Mouse (Mus musculus): ENCODE results near the gene Mea1.

The Mea1 gene

DNA sequence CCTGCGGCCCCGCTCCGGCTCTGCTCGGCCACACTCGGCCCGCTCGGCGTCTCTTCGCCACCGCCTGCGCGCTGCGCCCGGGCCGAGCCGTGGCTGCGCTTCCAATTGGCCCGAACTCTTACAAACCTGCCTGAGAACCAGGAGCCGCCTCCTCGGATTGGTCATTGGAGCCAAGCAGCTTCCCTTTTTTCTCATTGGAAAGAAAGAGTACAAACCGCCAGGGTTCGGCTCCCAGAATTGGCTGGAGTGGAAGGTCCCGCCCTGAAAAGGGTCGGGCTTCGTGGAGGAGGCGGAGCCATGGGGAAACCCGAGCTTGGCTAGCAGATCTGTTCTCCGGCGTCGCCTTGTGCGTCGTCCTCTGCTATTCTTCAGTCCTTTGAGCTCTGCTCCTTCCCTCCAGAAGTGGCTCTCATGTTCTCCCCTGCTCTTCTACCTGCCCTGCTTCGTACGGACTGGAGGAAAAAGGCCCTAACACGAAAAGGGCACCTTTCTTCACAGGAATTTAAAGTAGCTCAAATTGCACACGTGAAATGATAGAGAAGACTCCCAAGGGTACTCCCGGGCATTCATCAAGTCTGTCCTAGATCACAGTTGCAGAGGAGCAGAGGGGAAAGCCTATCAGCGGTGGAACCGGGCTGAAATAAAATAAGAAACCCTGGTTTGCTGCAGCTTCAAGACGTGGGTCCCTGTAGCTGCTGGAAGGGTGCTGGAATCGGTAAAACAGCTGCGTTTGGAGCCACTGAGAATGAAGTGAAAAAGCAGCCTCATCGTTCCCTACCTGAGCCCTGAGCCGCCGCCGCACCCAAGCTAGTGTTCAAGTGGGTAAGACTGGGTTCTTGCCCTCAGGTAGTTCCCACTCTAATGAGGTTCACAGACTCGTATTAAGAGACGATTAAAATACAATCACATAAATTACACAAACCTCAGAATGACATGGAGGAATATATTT, 26.6 kb downstream of the Mea1 start, which contains the start of gene Ppp2r5d:
TSS of gene Ppp2r5d (minus strand) at position 225 of the 949 bp plus-strand sequence.
- peak; percentile 97 for DNase-seq (ENCODE audit: low read depth, low spot score)

GRCm38 (mm10) chr17:46706375-46707089, 27.9 kb downstream of the Mea1 start:
- no peak for DNase-seq (ENCODE audit: low read depth, low spot score)

GRCm38 (mm10) chr17:46710959-46711597, 32.5 kb downstream of the Mea1 start, which contains the start of gene Pex6:
TSS of gene Pex6 (plus strand) at chr17:46711463.
- peak; percentile 79 for DNase-seq (ENCODE audit: low read depth, low spot score)

DNA sequence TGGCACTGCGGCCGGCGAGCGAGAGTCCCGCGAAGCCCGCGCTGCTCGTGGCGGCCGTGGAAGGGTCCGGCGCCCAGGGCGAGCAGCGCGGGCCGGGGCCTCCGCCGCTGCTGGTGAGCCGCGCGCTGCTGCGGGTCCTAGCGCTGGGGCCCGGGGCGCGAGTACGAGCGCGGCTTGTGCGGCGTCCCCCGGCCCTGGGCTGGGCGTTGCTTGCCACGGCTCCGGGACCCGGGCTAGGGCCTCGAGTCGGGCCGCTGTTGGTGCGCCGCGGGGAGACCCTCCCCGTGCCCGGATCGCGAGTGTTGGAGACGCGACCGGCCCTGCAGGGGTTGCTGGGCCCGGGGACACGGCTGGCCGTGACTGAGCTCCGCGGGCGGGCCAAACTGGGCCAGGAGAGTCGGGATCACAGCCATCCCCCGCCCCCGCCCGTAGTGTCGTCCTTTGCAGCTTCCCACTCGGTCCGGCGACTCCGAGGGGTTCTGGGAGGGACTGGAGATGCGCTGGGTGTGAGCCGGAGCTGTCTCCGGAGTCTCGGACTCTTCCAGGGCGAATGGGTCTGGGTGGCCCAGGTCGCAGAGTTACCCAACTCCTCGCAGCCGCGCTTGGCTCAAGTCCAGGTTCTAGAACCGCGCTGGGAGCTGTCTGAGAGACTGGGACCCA, 33.1 kb downstream of the Mea1 start:
- DNase-seq (ENCODE audit: low read depth, low spot score) = no peak

DNA sequence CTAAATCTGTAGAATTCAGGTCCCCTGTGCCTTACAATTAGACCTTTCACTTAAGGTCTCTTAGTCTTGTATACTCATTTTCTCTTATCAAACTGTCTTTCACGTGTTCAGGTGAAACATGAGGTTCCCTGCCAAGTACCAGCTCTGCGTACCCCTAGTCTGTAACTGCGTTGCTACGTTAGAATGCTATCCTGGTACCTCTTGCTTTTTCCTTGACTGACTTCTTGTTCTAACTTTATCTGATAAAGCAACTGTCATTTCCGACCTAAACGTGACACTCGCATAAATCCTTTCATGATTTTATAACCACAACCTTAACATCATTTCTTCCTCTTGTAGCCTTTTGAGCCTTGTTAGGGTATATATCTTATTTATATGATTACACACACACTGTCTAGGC, 33.8 kb downstream of the Mea1 start:
- DNase-seq (ENCODE audit: low read depth, low spot score) = no peak

DNA sequence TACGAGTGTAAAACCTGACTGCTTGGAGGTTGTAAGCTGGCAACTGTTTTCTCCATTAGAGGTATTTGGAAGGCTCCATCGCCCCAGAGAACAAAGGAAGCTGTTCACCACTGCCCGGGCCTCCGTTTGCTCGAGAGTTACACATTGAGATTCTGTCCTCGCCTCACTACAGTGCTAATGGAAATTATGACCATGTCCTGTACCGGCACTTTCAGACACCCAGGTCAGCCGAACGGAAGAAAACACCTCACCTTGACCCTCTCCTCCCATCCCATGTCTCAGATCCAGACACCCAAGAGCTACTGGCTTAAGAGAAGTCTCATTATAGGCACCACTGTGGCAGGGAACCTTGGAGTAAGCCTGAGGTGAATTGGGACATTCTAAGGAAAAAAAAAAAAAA, 35.3 kb downstream of the Mea1 start:
- no peak for DNase-seq (ENCODE audit: low read depth, low spot score)

DNA sequence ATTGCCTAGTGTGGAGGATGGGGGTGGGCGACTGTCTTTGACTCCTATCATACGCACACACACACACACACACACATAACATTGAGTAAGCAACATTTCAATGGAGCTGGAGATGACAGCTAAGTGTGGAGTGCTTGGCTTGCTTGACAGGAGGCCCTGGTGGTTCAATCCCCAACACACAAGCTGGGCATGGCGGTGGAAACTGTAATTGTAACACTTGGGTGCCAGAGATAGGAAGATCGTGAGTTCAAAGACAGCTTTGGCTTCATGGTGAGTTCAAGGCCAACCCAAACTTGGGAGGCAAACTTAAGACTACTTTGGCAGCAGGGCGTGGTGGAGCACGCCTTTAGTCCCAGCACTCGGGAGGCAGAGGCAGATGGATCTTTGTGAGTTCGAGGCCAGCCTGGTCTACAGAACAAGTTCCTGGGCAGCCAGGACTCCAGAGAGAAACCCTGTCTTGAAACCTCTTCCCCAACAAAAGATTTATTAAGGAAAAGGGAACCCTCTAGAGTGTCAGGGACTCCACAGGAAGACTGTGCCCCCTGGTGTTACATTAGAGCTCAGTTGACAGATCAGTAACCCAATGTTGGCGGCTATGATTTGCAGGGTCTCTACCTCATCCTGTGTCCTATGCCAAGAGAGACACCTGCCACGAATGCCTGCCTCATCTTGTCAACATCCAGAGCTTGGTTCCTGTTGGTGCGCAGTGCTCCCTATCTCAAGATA, 36.3 kb downstream of the Mea1 start:
- DNase-seq (ENCODE audit: low read depth, low spot score) = no peak

DNA sequence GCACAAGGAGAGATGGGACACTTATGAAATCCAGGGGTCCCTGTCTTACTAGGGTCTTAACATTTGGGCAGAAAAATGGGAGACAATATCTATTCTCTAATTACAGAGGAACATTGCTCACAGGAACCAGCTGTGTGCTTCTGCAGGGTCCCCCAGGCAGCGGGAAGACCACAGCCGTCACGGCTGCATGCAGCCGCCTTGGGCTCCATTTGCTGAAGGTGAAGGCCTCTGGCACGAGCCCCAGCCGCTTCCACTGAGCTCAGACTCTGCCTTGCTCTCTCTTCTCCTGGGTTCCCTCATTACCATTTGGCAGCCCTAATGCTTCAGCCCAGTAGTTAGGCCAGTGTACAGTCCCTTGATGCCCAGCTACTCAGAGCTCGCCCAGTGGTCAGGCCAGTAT, 42.5 kb downstream of the Mea1 start:
- DNase-seq (ENCODE audit: low read depth, low spot score) = no peak

- DNase-seq (ENCODE audit: low read depth, low spot score) = no peak
Observed at GRCm38 (mm10) chr17:46724477-46725084, 46.0 kb downstream of the Mea1 start.

GRCm38 (mm10) chr17:46725273-46725672, 46.7 kb downstream of the Mea1 start:
- DNase-seq (ENCODE audit: low read depth, low spot score) = no peak

- DNase-seq (ENCODE audit: low read depth, low spot score) = no peak
Observed at GRCm38 (mm10) chr17:46725731-46726645, 47.4 kb downstream of the Mea1 start.

DNA sequence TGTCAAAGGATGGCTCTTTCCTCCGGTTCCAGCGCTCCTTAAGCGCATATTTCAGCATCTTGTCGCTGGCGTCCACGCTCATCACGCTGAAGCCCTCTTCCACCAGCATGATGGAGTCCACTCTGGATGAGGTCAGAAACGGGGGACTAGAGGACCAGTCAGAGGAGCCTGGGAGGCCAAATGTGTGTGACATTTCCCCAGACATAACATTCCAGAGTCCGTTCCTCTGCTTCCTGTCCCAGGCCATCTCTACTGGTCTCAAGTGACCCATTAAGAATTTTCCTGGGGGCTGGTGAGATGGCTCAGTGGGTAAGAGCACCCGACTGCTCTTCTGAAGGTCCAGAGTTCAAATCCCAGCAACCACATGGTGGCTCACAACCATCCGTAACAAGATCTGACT, 48.7 kb downstream of the Mea1 start:
- DNase-seq (ENCODE audit: low read depth, low spot score) = no peak

DNA sequence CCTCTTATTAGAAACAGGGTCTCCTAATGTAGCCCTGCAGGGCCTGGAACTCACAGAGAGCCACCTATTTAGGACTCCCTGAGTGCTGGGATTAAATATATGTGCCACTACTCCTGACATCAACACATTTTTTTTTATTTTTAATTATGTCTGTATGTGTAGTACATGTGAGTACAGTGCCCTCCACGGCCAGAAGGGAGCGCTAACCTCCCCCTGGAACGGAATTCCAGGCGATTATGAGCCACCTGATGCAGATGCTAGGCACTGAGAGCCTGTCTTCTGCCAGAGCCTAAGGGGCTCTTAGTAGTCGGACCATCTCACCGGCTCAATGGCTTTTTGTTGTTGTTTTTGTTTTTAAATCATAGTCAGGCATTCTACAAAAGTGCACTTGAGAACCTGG, 49.4 kb downstream of the Mea1 start:
- no peak for DNase-seq (ENCODE audit: low read depth, low spot score)

GRCm38 (mm10) chr17:46728496-46728895, 49.9 kb downstream of the Mea1 start:
- no peak for DNase-seq (ENCODE audit: low read depth, low spot score)

DNA sequence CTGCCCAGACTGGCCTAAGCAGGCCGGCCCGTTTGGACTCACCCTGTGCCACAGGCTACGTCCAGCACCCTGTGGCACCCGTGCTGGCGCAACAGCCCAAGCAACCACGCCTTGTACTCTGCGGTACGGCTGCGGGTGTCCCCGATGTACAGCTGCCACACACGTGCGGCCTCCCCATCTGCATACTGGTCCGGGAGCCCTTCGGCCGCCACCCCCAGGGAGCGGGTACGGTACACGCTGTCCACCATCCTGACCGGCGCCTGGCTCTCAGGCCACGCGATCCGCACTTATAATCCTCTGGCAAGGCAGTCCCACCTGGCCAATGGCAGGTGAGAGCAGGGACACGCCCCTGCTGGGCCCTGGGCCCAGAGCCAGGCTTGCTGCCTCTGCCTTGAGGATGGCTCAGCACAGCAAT, 50.3 kb downstream of the Mea1 start, which contains the start of gene Gnmt:
TSS of gene Gnmt (minus strand) at position 265 of the 415 bp plus-strand sequence.
- no peak for DNase-seq (ENCODE audit: low read depth, low spot score)

Data from c-Kit-negative CD71-positive TER-119-positive erythroid progenitor cells, embryonic 14.5 days (primary cell).